Mouse (Mus musculus) intestine, embryonic 16.5 days (tissue): ENCODE results near the gene Bbs9. TPM values are rescaled to one million over a fixed set of nuclear protein-coding genes. Genes with fewer than 3 reads are reported as not detected.

Source experiments
- ATAC-seq: fragments of 200-750 bp; cut with Nextera tagmentation; 2 replicates; pipeline ENCODE4 v1.8.0; 2017; ENCODE audit warnings: moderate TSS enrichment, moderate library complexity
- H3K27ac ChIP-seq: fragments of 300-500 bp; sonication (generic); 2 replicates; pipeline ENCODE4 v1.5.1; 2014; ENCODE audit warnings: mild to moderate bottlenecking, low read length
- H3K27me3 ChIP-seq: fragments of 300-500 bp; sonication (generic); replicated peaks from 2 replicates; pipeline ENCODE4 v1.6.1; 2014; ENCODE audit warnings: low read length, control low read depth, mixed read lengths; ENCODE audit not compliant: control insufficient read depth, insufficient read depth
- H3K36me3 ChIP-seq: fragments of 300-500 bp; sonication (generic); 2 replicates; pipeline ENCODE4 v1.6.1; 2014; ENCODE audit warnings: low read length, control low read depth; ENCODE audit not compliant: control insufficient read depth, insufficient read depth
- H3K4me1 ChIP-seq: fragments of 300-500 bp; sonication (generic); 2 replicates; pipeline ENCODE4 v1.6.1; 2014; ENCODE audit warnings: low read length, control low read depth, mixed read lengths; ENCODE audit not compliant: control insufficient read depth, insufficient read depth
- H3K4me2 ChIP-seq: fragments of 300-500 bp; sonication (generic); 2 replicates; pipeline ENCODE4 v1.6.1; 2014; ENCODE audit warnings: low read depth, low read length, control low read depth
- H3K4me3 ChIP-seq: fragments of 300-500 bp; sonication (generic); 2 replicates; pipeline ENCODE4 v1.5.1; 2014; ENCODE audit warnings: mild to moderate bottlenecking, low read length
- H3K9ac ChIP-seq: fragments of 300-500 bp; sonication (generic); 2 replicates; pipeline ENCODE4 v1.6.1; 2014; ENCODE audit warnings: low read depth, low read length
- H3K9me3 ChIP-seq: fragments of 300-500 bp; sonication (generic); 2 replicates; pipeline ENCODE4 v1.6.1; 2016; ENCODE audit warnings: low read length, control low read depth; ENCODE audit not compliant: control insufficient read depth
- WGBS: fragments of 180-500 bp; shearing (Covaris S2); extraction: QIAGEN DNeasy Blood & Tissue Kit; methylation state at CpG from one replicate; pipeline ENCODE4 v1.1.7; 2014; 5-methylcytosine and 5-hydroxymethylcytosine counted together
- polyA plus RNA-seq: library from polyadenylated mRNA; unstranded; fragments of >200 nt; fragmentation: Nextera tagmentation; extraction: Ambion mirVana; gene quantifications from 2 replicates; pipeline ENCODE4 v1.2.1, GENCODE M21; 2015

The Bbs9 gene
- 11.8 and 12.6 TPM in 2 replicates for polyA plus RNA-seq

DNA sequence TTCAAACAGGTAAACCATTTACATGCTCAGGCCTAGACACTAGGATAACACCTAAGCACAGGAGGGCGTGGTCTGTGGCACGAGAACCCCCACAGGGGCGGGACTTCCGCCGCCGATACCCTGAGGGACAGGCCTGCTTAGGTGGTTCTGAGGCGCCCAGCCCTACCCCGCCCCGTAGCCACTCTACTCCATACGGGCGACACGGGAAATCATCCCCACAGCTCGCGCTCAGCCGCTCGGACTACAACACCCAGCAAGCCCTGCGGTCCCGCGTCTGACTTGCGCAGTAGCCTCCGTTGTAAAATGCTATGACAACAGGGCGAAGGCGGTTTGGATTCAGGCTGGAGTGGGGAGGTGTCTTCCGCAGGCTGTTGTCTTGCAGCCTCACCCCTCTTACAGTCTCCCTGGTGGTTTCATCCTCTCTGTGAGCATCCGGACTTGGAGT, at the start of gene Bbs9:
Bbs9 (plus strand) TSS at position 292 of the 445 bp plus-strand sequence.
- under 1% methylated on average over 25 of the region's 25 CpGs for WGBS
- Histone ChIP-seq H3K4me2 (peak within 1 kb of the TSS; percentile 91), H3K9me3 (no peaks in the 10 kb centered on the region)

GRCm38 (mm10) chr9:22428028-22428665, 47.4 kb upstream of the Bbs9 start:
- Histone ChIP-seq H3K4me1 (no peaks in the 10 kb centered on the region), H3K4me3 (no peak overlapping the region), H3K9ac (no peak overlapping the region), H3K27ac (no peak overlapping the region), H3K9me3 (no peaks in the 10 kb centered on the region), H3K36me3 (no peaks in the 10 kb centered on the region), H3K4me2 (no peak overlapping the region), H3K27me3 (no peaks in the 10 kb centered on the region)
- ATAC-seq, result no peak
- 61% methylated on average over 3 of the region's 4 CpGs for WGBS

More for the DNA sequence above, at the start of gene Bbs9:
- Histone ChIP-seq H3K27ac (peak within 1 kb of the TSS; percentile 54), H3K36me3 (no peaks in the 10 kb centered on the region), H3K4me1 (no peaks in the 10 kb centered on the region), H3K9ac (peak within 1 kb of the TSS; percentile 70), H3K27me3 (no peaks in the 10 kb centered on the region), H3K4me3 (peak within 1 kb of the TSS; percentile 66)
- ATAC-seq, result peak; percentile 100

DNA sequence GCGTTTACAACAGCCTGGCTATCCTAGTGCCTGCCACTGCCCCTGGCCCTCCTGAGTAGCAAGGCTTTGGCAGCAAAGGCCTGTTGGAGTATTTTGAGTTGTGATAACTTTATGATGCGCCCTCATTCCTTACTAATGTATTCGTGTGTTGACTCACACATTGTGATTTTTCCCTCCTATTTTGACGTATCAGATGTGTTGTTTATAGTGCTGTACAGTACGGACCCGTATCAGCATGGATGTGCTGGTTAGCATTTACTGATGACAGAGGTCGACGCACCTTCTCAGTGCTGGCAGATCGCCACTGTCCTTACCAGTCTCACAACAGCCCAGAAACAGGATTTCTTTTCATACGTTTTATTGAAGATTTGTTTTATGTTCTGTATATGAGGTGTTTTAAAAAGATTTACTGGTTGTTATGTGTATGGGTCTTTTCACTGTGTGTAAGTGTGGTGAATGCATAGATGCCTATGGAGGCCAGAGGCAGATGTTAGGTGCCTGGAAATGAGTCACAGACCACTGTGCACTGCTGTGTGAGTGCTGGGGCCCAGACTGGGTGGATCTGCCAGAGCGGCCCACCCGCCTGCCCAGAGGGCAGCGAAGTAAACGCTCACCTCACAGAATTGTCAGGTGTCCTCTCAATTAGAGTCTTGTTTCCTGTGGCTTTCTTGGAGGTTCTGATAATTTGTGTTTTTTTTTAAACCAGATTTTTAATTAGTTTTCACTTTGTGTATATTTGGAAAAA, 46.7 kb upstream of the Bbs9 start:
- WGBS, result 66% methylated on average over 14 of the region's 14 CpGs
- H3K27ac ChIP-seq, result no peak overlapping the region
- no peak overlapping the region for H3K4me3 ChIP-seq
- no peak overlapping the region for H3K4me2 ChIP-seq
- H3K36me3 ChIP-seq, result no peaks in the 10 kb centered on the region
- no peaks in the 10 kb centered on the region for H3K27me3 ChIP-seq
- H3K9ac ChIP-seq, result no peak overlapping the region
- H3K9me3 ChIP-seq, result no peaks in the 10 kb centered on the region
- no peak for ATAC-seq
- H3K4me1 ChIP-seq, result no peaks in the 10 kb centered on the region

GRCm38 (mm10) chr9:22429533-22430241, 45.8 kb upstream of the Bbs9 start:
- no peak overlapping the region for H3K4me3 ChIP-seq
- no peaks in the 10 kb centered on the region for H3K36me3 ChIP-seq
- H3K9ac ChIP-seq, result no peak overlapping the region
- no peaks in the 10 kb centered on the region for H3K4me1 ChIP-seq
- no peaks in the 10 kb centered on the region for H3K27me3 ChIP-seq
- WGBS, result 51% methylated on average over 15 of the region's 15 CpGs
- H3K4me2 ChIP-seq, result no peak overlapping the region
- no peaks in the 10 kb centered on the region for H3K9me3 ChIP-seq
- ATAC-seq, result no peak
- H3K27ac ChIP-seq, result no peak overlapping the region

DNA sequence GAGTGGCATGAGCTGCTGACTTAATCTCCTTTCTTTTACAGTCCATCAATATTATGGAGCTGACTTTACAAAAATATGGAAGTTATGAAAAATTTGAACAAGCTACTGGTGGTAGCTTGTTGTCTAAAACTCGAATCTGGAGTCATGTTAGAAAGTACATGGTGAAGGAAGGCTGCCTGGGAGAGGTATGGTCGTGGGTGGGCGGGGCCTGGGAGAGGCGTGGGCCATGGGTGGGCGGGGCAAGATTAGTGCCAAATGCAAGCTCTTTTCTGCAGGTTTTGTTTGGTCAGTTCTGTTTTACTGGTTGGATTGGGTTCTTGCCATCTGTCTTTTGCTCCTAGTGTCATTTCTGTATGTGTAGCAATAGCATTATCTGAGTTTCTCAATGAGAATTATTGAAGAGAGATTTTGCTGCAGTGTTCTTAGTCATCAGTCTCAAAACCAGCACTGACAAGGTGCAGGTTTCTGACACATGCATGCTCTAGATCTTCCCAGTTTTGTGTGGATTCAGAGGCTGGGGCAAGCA, 45.1 kb upstream of the Bbs9 start:
- Histone ChIP-seq H3K27ac (no peak overlapping the region), H3K4me2 (no peak overlapping the region), H3K4me3 (no peak overlapping the region), H3K9me3 (no peaks in the 10 kb centered on the region), H3K27me3 (no peaks in the 10 kb centered on the region), H3K36me3 (no peaks in the 10 kb centered on the region), H3K9ac (no peak overlapping the region), H3K4me1 (no peaks in the 10 kb centered on the region)
- 34% methylated on average over 5 of the region's 5 CpGs for WGBS
- ATAC-seq, result no peak

DNA sequence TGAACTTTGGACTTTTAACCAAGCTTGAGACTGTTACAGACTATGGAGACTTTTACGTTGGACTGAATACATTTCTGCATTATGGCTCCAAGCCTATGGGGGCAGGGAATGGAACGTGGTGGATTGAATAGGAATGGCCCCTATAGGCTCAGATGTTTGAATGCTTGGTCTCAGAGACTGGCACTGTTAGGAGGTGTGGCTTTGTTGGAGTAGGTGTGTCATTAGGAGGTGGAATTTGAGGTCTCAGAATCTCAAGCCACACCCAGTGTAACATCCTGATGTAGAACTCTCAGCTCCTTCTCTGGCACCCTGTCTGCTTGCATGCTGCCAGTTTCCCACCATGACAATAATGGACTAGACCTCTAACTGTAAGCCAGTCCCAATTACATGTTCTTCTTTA, 42.3 kb upstream of the Bbs9 start:
- 69% methylated on average over 2 of the region's 2 CpGs for WGBS

DNA sequence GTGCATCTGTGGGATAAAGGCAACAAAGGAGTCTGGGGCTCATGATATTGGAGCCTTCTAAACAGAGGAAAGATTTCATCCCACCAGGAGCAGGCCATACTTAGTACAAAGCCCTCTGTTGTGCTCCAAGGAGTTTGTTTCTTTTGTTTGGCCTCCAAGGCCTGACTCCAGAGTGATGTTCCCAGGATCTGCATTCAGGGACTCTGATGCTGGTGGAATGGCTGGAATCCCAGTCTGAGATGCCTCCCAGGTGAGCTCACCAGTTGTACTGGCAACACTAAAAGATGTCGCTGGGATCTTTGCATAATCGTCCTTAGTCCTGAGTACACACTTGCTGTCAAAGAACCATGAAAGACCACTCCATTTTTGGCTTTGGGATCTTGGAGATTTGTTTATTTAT, 41.4 kb upstream of the Bbs9 start:
- Histone ChIP-seq H3K27me3 (no peaks in the 10 kb centered on the region), H3K27ac (no peak overlapping the region), H3K4me3 (no peak overlapping the region), H3K9me3 (no peaks in the 10 kb centered on the region), H3K36me3 (no peaks in the 10 kb centered on the region), H3K9ac (no peak overlapping the region), H3K4me1 (no peaks in the 10 kb centered on the region), H3K4me2 (no peak overlapping the region)
- WGBS, result 89% methylated on average over 2 of the region's 2 CpGs
- ATAC-seq, result no peak

More for the DNA sequence above, 42.3 kb upstream of the Bbs9 start:
- no peak overlapping the region for H3K27ac ChIP-seq
- H3K4me1 ChIP-seq, result no peaks in the 10 kb centered on the region
- H3K9me3 ChIP-seq, result no peaks in the 10 kb centered on the region
- no peaks in the 10 kb centered on the region for H3K36me3 ChIP-seq
- ATAC-seq, result no peak
- no peak overlapping the region for H3K4me2 ChIP-seq
- no peak overlapping the region for H3K4me3 ChIP-seq
- H3K27me3 ChIP-seq, result no peaks in the 10 kb centered on the region
- no peak overlapping the region for H3K9ac ChIP-seq

GRCm38 (mm10) chr9:22438826-22439225, 36.7 kb upstream of the Bbs9 start:
- no peak overlapping the region for H3K4me3 ChIP-seq
- H3K9me3 ChIP-seq, result no peaks in the 10 kb centered on the region
- H3K4me1 ChIP-seq, result no peaks in the 10 kb centered on the region
- H3K27ac ChIP-seq, result no peak overlapping the region
- 67% methylated on average over 1 of the region's 1 CpGs for WGBS
- no peak overlapping the region for H3K4me2 ChIP-seq
- no peak for ATAC-seq
- no peaks in the 10 kb centered on the region for H3K27me3 ChIP-seq
- no peak overlapping the region for H3K9ac ChIP-seq
- H3K36me3 ChIP-seq, result no peaks in the 10 kb centered on the region

DNA sequence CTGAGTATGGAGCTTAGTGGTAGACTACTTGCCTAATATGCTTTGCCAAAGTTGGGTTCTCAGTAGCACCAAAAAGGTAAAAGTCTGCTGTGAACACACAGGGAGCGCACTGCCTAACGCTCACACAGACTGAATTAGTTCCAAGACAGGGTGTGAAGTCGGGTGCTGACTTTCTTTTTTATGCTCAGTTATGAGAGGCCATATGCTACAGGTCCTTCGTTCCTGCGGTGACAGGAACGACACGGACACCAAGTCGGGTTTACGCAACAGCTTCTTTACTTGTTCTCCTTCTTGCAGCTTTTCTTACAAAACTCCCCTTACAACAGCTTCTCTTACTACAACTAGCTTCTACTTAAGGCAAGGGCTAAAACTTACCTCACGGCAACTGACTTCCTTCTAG, 32.4 kb upstream of the Bbs9 start:
- Histone ChIP-seq H3K4me2 (no peak overlapping the region), H3K9me3 (no peaks in the 10 kb centered on the region), H3K27ac (no peak overlapping the region), H3K36me3 (peaks cover 7% of the 10 kb centered on the region), H3K4me1 (no peaks in the 10 kb centered on the region), H3K9ac (no peak overlapping the region), H3K27me3 (no peaks in the 10 kb centered on the region), H3K4me3 (no peak overlapping the region)
- no peak for ATAC-seq
- WGBS, result 90% methylated on average over 10 of the region's 10 CpGs
